Comparison of ENCODE assay signal across 21 mouse cellular contexts in genomic region chr6:112967359-112967758, GRCm38 (mm10).
"Had no signal": no experiment of that assay in that cellular context is flagged by ENCODE, and none has a peak within 500 bp of the region (broad histone marks: within the 10 kb centered on the region; RNA-seq: fewer than 3 reads in every experiment).

No protein-coding gene starts in this region.

- H3K27ac ChIP-seq: kidney, postnatal 0 days; limb, embryonic 12.5 days; limb, embryonic 15.5 days; liver, embryonic 14.5 days; macrophage; neural tube, embryonic 12.5 days; neural tube, embryonic 15.5 days; stomach, embryonic 15.5 days had no signal

- H3K4me2 ChIP-seq: limb, embryonic 12.5 days; limb, embryonic 15.5 days; liver, embryonic 11.5 days; lung, embryonic 14.5 days; midbrain, embryonic 11.5 days; neural tube, embryonic 12.5 days; neural tube, embryonic 15.5 days; stomach, embryonic 15.5 days had no signal

- H3K36me3 ChIP-seq: limb, embryonic 12.5 days; limb, embryonic 15.5 days; neural tube, embryonic 12.5 days; neural tube, embryonic 15.5 days; stomach, embryonic 15.5 days had no signal

- H3K9ac ChIP-seq: limb, embryonic 12.5 days; limb, embryonic 15.5 days; liver, embryonic 14.5 days; liver, postnatal 0 days; lung, embryonic 14.5 days; neural tube, embryonic 12.5 days; neural tube, embryonic 15.5 days; stomach, embryonic 15.5 days had no signal

- H3K4me3 ChIP-seq: limb, embryonic 12.5 days; limb, embryonic 15.5 days; neural tube, embryonic 12.5 days; neural tube, embryonic 15.5 days; stomach, embryonic 15.5 days had no signal

- ATAC-seq: intestine, postnatal 0 days; liver, postnatal 0 days; lung, postnatal 0 days had no signal

- DNase-seq: kidney, adult 2 months; kidney, postnatal 36 days; layer of hippocampus, postnatal 36 days; left cerebral cortex, postnatal 4 days; liver, postnatal 0 days; lung, embryonic 14.5 days; midbrain, embryonic 14.5 days; right cerebral cortex, postnatal 25 days; spleen, adult 18-20 months had no signal

- H3K27me3 ChIP-seq: limb, embryonic 12.5 days; limb, embryonic 15.5 days; neural tube, embryonic 12.5 days; neural tube, embryonic 15.5 days; stomach, embryonic 15.5 days had no signal

- H3K9me3 ChIP-seq: limb, embryonic 12.5 days; limb, embryonic 15.5 days; neural tube, embryonic 12.5 days; neural tube, embryonic 15.5 days; stomach, embryonic 15.5 days had no signal
